Mouse (Mus musculus) frontal cortex, adult (tissue): ENCODE measurements around the gene Manbal.
"Not testable (repeated sequence)": the region's sequence is repeated elsewhere in the genome, so short reads cannot be mapped to it uniquely, and the experiment has no call there.

ENCODE experiments used
- ATAC-seq: cut with Nextera tagmentation; 2 replicates; pipeline ENCODE4 v1.9.2; 2017; ENCODE audit warnings: mild to moderate bottlenecking, moderate library complexity, mixed read lengths; ENCODE audit not compliant: low TSS enrichment

The Manbal gene

GRCm38 (mm10) chr2:157367991-157368390 is 597 bp downstream of the Manbal start:
- ATAC-seq, result peak; percentile 44

GRCm38 (mm10) chr2:157371696-157372095 is 4.3 kb downstream of the Manbal start:
- ATAC-seq, result no peak

- ATAC-seq, result no peak; the same call in 1 of the 2 replicates
Measured at GRCm38 (mm10) chr2:157373681-157374080, 6.3 kb downstream of the Manbal start.

GRCm38 (mm10) chr2:157375051-157375450 is 7.7 kb downstream of the Manbal start:
- no peak for ATAC-seq

GRCm38 (mm10) chr2:157375794-157376757 is 8.7 kb downstream of the Manbal start:
- ATAC-seq, result no peak

GRCm38 (mm10) chr2:157376995-157377394 is 9.6 kb downstream of the Manbal start:
- no peak for ATAC-seq

- no peak for ATAC-seq
Measured at GRCm38 (mm10) chr2:157384836-157385235, 17.4 kb downstream of the Manbal start.

GRCm38 (mm10) chr2:157388901-157389590 is 21.7 kb downstream of the Manbal start:
- not testable (repeated sequence) for ATAC-seq

GRCm38 (mm10) chr2:157389591-157389921 is 22.2 kb downstream of the Manbal start:
- no peak for ATAC-seq

- ATAC-seq, result no peak
Measured at GRCm38 (mm10) chr2:157392331-157392730, 24.9 kb downstream of the Manbal start.

- no peak for ATAC-seq
Measured at GRCm38 (mm10) chr2:157393549-157393948, 26.2 kb downstream of the Manbal start.

GRCm38 (mm10) chr2:157394868-157395267 is 27.5 kb downstream of the Manbal start:
- no peak for ATAC-seq

- no peak for ATAC-seq
Measured at GRCm38 (mm10) chr2:157395371-157395770, 28.0 kb downstream of the Manbal start.

GRCm38 (mm10) chr2:157395960-157396359 is 28.6 kb downstream of the Manbal start:
- ATAC-seq, result no peak

- ATAC-seq, result no peak
Measured at GRCm38 (mm10) chr2:157397376-157397775, 30.0 kb downstream of the Manbal start.

GRCm38 (mm10) chr2:157398539-157398938 is 31.1 kb downstream of the Manbal start:
- ATAC-seq, result no peak

GRCm38 (mm10) chr2:157399797-157400196 is 32.4 kb downstream of the Manbal start:
- ATAC-seq, result peak; percentile 33; the same call in 1 of the 2 replicates

GRCm38 (mm10) chr2:157400491-157400890 is 33.1 kb downstream of the Manbal start:
- ATAC-seq, result no peak

GRCm38 (mm10) chr2:157401261-157401660 is 33.9 kb downstream of the Manbal start:
- no peak for ATAC-seq

- peak; percentile 66 for ATAC-seq
Measured at GRCm38 (mm10) chr2:157407596-157407995, 40.2 kb downstream of the Manbal start.

- peak; percentile 84 for ATAC-seq
Measured at GRCm38 (mm10) chr2:157409793-157410533, 42.6 kb downstream of the Manbal start.

GRCm38 (mm10) chr2:157411151-157411693 is 43.8 kb downstream of the Manbal start:
- ATAC-seq, result no peak
